Mouse (Mus musculus): ENCODE measurements around the gene Atp9a. TPM values are rescaled to one million over a fixed set of nuclear protein-coding genes. Genes with fewer than 3 reads are reported as not detected.
A peak's percentile ranks its signal among the peaks of the same experiment; 100 is the strongest.

The Atp9a gene
- polyA plus RNA-seq, 1 experiment from 2014 or later: 143 TPM

DNA sequence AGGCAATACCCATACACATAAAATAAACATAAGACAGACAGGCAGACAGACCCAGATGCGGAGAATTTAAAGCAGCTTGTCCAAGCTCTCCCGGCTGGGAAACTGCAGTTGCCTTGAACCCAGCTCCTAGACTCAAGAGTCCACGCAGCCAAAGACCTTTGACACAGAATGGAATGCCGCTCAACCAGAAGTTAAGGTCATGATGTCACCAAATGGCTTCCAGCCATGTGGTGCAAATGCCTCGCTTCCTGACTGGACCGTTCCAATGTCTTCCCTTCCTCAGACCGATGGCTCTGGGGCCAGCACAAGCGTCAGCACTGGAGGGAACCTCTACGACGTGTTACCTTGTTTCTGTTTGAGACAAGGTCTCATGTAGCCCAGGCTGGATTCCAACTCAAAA is 4.3 kb downstream of the Atp9a start:
- Histone ChIP-seq H3K27ac (replicated peaks) (no peak overlapping the region), H3K36me3 (no peaks in the 10 kb centered on the region; the same call in 1 of the 2 replicates), H3K9me3 (replicated peaks) (no peaks in the 10 kb centered on the region), H3K27me3 (replicated peaks) (no peaks in the 10 kb centered on the region), H3K4me2 (no peak overlapping the region), H3K4me3 (replicated peaks) (no peak overlapping the region), H3K4me1 (peaks cover 26% of the 10 kb centered on the region), H3K9ac (replicated peaks) (no peak overlapping the region)
- WGBS: 89% methylated on average over 10 of the region's 10 CpGs
- no peak for ATAC-seq (ENCODE audit: low FRiP score)

DNA sequence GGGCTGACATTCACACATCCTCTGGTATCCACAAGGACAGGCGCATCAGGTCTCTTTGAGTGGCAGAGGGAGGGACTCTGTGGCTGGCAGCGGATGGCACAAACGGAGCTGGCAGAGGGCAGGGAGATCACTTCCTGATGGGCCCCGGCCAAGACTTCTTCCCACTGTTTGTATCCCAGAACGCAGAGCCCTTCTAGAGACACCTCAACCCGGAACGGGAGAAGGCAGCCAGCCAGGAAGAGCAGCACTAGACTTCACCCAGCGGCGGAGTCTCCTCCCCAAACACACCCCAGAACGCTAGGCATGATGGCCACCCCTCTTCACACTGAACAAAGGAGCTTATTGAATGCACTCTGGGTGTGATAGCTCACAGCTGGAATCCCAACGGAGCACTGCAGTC is 8.2 kb downstream of the Atp9a start:
- Histone ChIP-seq H3K4me2 (no peak overlapping the region), H3K9ac (replicated peaks) (no peak overlapping the region), H3K4me1 (peaks cover 29% of the 10 kb centered on the region), H3K9me3 (replicated peaks) (no peaks in the 10 kb centered on the region), H3K27ac (replicated peaks) (no peak overlapping the region), H3K27me3 (replicated peaks) (no peaks in the 10 kb centered on the region), H3K36me3 (no peaks in the 10 kb centered on the region; the same call in 1 of the 2 replicates), H3K4me3 (replicated peaks) (no peak overlapping the region)
- no peak for ATAC-seq (ENCODE audit: low FRiP score)
- 56% methylated on average over 11 of the region's 11 CpGs for WGBS

- no peaks in the 10 kb centered on the region for H3K27me3 ChIP-seq (replicated peaks)
- no peak overlapping the region for H3K27ac ChIP-seq (replicated peaks)
- H3K9ac ChIP-seq (replicated peaks): no peak overlapping the region
- H3K4me1 ChIP-seq: peaks cover 34% of the 10 kb centered on the region
- no peaks in the 10 kb centered on the region for H3K36me3 ChIP-seq
- 60% methylated on average over 8 of the region's 8 CpGs for WGBS
- H3K9me3 ChIP-seq (replicated peaks): no peaks in the 10 kb centered on the region
- H3K4me3 ChIP-seq (replicated peaks): no peak overlapping the region
- no peak for ATAC-seq (ENCODE audit: low FRiP score)
- H3K4me2 ChIP-seq: no peak overlapping the region
These were observed 11.0 kb downstream of the Atp9a start for GRCm38 (mm10) chr2:168731258-168731657.

- Histone ChIP-seq H3K9me3 (replicated peaks) (no peaks in the 10 kb centered on the region), H3K4me3 (replicated peaks) (no peak overlapping the region), H3K4me2 (no peak overlapping the region), H3K4me1 (peaks cover 41% of the 10 kb centered on the region), H3K9ac (replicated peaks) (no peak overlapping the region), H3K27me3 (replicated peaks) (no peaks in the 10 kb centered on the region), H3K27ac (replicated peaks) (no peak overlapping the region), H3K36me3 (no peaks in the 10 kb centered on the region)
- no peak for ATAC-seq (ENCODE audit: low FRiP score)
- 85% methylated on average over 12 of the region's 12 CpGs for WGBS
These were observed 12.5 kb downstream of the Atp9a start for GRCm38 (mm10) chr2:168729736-168730135.

- 69% methylated on average over 12 of the region's 12 CpGs for WGBS
- no peak overlapping the region for H3K4me3 ChIP-seq (replicated peaks)
- ATAC-seq (ENCODE audit: low FRiP score): no peak
These were observed 14.2 kb downstream of the Atp9a start for GRCm38 (mm10) chr2:168728045-168728444.

GRCm38 (mm10) chr2:168726007-168726406 is 16.2 kb downstream of the Atp9a start:
- no peaks in the 10 kb centered on the region for H3K27me3 ChIP-seq (replicated peaks)
- no peak overlapping the region for H3K27ac ChIP-seq (replicated peaks)

More at GRCm38 (mm10) chr2:168728045-168728444, 14.2 kb downstream of the Atp9a start:
- Histone ChIP-seq H3K4me2 (no peak overlapping the region), H3K27ac (replicated peaks) (no peak overlapping the region), H3K36me3 (no peaks in the 10 kb centered on the region), H3K9ac (replicated peaks) (no peak overlapping the region), H3K4me1 (peaks cover 35% of the 10 kb centered on the region), H3K27me3 (replicated peaks) (no peaks in the 10 kb centered on the region), H3K9me3 (replicated peaks) (no peaks in the 10 kb centered on the region)

DNA sequence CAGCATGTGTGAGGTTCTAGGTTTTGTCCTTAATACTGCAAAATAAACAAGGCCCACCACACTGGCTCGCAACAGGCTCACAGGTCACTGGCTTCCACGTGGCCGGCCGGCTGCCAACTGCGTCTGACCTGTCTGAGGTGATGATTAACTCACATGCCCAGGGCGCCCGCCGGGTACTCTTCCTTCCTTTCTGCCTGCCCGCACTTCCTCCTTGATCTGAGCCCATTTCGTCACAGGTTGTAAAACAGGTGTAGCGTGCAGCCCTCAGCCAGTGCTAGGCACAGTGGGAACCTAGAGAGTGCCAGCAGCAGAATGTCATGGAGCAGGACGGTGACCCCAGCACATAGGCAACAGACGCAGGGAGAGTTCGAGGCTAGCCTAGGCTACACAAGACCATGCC is 20.9 kb downstream of the Atp9a start:
- H3K4me3 ChIP-seq (replicated peaks): no peak overlapping the region
- H3K9me3 ChIP-seq (replicated peaks): no peaks in the 10 kb centered on the region
- H3K4me1 ChIP-seq: peaks cover 27% of the 10 kb centered on the region
- H3K27ac ChIP-seq (replicated peaks): no peak overlapping the region
- H3K9ac ChIP-seq (replicated peaks): no peak overlapping the region
- H3K4me2 ChIP-seq: no peak overlapping the region
- no peak for ATAC-seq (ENCODE audit: low FRiP score)
- WGBS: 80% methylated on average over 14 of the region's 14 CpGs
- no peaks in the 10 kb centered on the region for H3K36me3 ChIP-seq
- no peaks in the 10 kb centered on the region for H3K27me3 ChIP-seq (replicated peaks)

More at GRCm38 (mm10) chr2:168726007-168726406, 16.2 kb downstream of the Atp9a start:
- peak; percentile 60; the same call in 1 of the 2 replicates for ATAC-seq (ENCODE audit: low FRiP score)
- H3K9ac ChIP-seq (replicated peaks): no peak overlapping the region
- no peak overlapping the region for H3K4me3 ChIP-seq (replicated peaks)
- WGBS: 40% methylated on average over 6 of the region's 6 CpGs
- no peaks in the 10 kb centered on the region for H3K36me3 ChIP-seq
- H3K4me2 ChIP-seq: no peak overlapping the region
- no peaks in the 10 kb centered on the region for H3K9me3 ChIP-seq (replicated peaks)
- H3K4me1 ChIP-seq: peaks cover 23% of the 10 kb centered on the region

DNA sequence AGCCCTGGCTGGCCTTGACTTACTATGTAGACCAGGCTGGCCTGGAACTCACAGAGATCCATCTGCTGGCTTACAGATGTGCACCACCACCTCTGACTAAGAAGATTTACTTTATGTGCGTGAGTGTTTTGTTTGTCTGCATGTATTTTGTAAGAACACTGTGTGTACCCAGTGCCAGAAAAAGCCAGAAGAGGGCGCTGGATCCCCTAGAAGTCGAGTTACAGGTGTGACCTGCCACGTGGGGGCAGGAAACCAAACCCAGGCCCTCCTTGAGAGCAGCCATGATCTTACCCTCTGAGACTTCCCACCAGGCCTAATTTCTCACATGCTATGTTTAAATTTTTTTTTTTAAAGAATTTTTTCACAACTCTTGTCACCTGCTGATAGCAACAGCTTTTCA is 22.5 kb downstream of the Atp9a start:
- Histone ChIP-seq H3K27me3 (replicated peaks) (no peaks in the 10 kb centered on the region), H3K9ac (replicated peaks) (no peak overlapping the region), H3K4me1 (peaks cover 20% of the 10 kb centered on the region), H3K9me3 (replicated peaks) (no peaks in the 10 kb centered on the region), H3K27ac (replicated peaks) (no peak overlapping the region), H3K4me2 (no peak overlapping the region), H3K36me3 (no peaks in the 10 kb centered on the region), H3K4me3 (replicated peaks) (no peak overlapping the region)
- no peak for ATAC-seq (ENCODE audit: low FRiP score)
- WGBS: 80% methylated on average over 4 of the region's 4 CpGs

GRCm38 (mm10) chr2:168718735-168719134 is 23.5 kb downstream of the Atp9a start:
- Histone ChIP-seq H3K4me3 (replicated peaks) (no peak overlapping the region), H3K36me3 (no peaks in the 10 kb centered on the region), H3K27ac (replicated peaks) (no peak overlapping the region), H3K4me1 (peaks cover 20% of the 10 kb centered on the region), H3K9me3 (replicated peaks) (no peaks in the 10 kb centered on the region), H3K27me3 (replicated peaks) (no peaks in the 10 kb centered on the region), H3K4me2 (no peak overlapping the region), H3K9ac (replicated peaks) (0 out of 2 replicates have a peak overlapping the region, but pooled peaks have one; percentile 14)
- 82% methylated on average over 10 of the region's 10 CpGs for WGBS
- ATAC-seq (ENCODE audit: low FRiP score): no peak

- Histone ChIP-seq H3K27me3 (replicated peaks) (no peaks in the 10 kb centered on the region), H3K9ac (replicated peaks) (0 out of 2 replicates have a peak overlapping the region, but pooled peaks have one; percentile 14), H3K36me3 (no peaks in the 10 kb centered on the region), H3K27ac (replicated peaks) (no peak overlapping the region), H3K4me3 (replicated peaks) (no peak overlapping the region), H3K4me1 (peaks cover 20% of the 10 kb centered on the region), H3K9me3 (replicated peaks) (no peaks in the 10 kb centered on the region), H3K4me2 (no peak overlapping the region)
- WGBS: 94% methylated on average over 2 of the region's 2 CpGs
- no peak for ATAC-seq (ENCODE audit: low FRiP score)
These were observed 23.9 kb downstream of the Atp9a start for GRCm38 (mm10) chr2:168718267-168718666.

DNA sequence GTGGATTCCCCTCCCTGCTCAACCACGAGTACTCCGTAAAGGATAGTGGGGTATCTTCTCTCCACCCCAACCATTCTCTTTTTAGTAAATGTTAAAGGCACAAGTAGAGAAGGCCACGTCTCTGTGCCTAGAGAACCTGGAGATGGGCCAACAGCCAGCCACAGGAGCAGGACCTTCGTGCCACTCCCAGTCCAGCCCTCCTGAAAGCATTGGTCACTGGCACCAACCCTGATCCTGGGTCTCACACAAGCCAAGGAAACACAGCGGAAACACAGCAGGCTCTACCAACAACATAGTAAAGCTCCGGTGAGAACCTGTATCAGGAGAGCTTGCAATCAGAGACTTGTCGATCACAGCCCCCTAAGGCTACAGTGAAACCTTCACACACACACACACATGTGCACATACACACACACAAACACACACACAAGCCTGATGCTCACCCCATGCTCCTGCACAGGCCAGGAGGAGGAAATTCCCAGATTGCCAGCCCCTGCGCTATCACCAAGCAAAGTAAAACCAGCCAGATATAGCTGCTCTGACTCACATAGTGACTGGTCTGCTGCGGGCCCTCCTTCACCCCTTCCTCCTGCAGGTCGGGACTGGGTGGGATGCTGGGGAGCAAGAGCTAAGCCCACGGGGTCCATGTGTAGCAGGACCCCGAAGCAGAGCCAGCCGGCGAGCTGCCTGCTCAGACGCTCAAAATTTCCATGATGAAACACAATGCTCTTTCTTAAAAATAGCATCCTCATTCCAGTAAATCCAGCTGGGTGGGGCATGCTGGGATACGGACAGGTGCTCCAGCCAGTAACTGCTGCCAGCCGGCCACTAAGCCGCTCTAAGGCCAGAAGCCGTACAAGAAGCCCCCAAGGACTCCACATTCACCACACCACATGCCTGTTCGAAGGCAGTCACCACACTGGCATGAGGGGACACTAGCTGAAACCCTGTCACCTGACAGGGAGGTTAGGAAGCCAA is 29.7 kb downstream of the Atp9a start:
- Histone ChIP-seq H3K4me2 (no peak overlapping the region), H3K9me3 (replicated peaks) (no peaks in the 10 kb centered on the region), H3K4me3 (replicated peaks) (no peak overlapping the region), H3K36me3 (peaks cover 22% of the 10 kb centered on the region), H3K27ac (replicated peaks) (no peak overlapping the region), H3K4me1 (0 out of 2 replicates have a peak, but pooled peaks cover 12% of the 10 kb centered on the region), H3K9ac (replicated peaks) (no peak overlapping the region), H3K27me3 (replicated peaks) (no peaks in the 10 kb centered on the region)
- no peak for ATAC-seq (ENCODE audit: low FRiP score)
- 77% methylated on average over 20 of the region's 20 CpGs for WGBS

DNA sequence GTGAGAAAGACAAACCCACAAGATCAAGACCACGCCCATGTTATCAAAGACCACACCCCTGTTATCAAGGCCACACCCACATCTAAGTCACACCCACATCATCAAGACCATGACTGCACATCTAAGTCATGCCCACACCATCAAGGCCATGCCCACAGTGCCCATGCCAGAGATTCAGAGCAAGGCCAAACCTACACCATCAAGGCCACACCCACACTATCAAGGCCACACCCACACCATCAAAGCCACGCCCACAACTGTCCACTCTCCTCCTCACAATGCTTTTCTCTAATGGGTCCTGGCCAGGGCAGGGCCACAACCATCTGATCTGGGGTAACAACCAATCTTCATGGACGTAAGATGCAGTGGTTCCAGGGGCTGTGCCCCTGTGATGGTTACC is 31.2 kb downstream of the Atp9a start:
- H3K9me3 ChIP-seq (replicated peaks): no peaks in the 10 kb centered on the region
- no peak for ATAC-seq (ENCODE audit: low FRiP score)
- peaks cover 33% of the 10 kb centered on the region for H3K36me3 ChIP-seq
- no peak overlapping the region for H3K27ac ChIP-seq (replicated peaks)
- H3K27me3 ChIP-seq (replicated peaks): no peaks in the 10 kb centered on the region
- no peak overlapping the region for H3K4me3 ChIP-seq (replicated peaks)
- 0 out of 2 replicates have a peak, but pooled peaks cover 8% of the 10 kb centered on the region for H3K4me1 ChIP-seq
- no peak overlapping the region for H3K9ac ChIP-seq (replicated peaks)
- WGBS: 87% methylated on average over 3 of the region's 3 CpGs
- H3K4me2 ChIP-seq: no peak overlapping the region

Data from neural tube, embryonic 15.5 days (tissue).